Mouse (Mus musculus) hindbrain, embryonic 16.5 days (tissue): ENCODE measurements around the gene Igf1. TPM values are rescaled to one million over a fixed set of nuclear protein-coding genes. Genes with fewer than 3 reads are reported as not detected.

Source experiments
- ATAC-seq: fragments of 200-750 bp; cut with Nextera tagmentation; 2 replicates; pipeline ENCODE4 v1.8.0; 2017; ENCODE audit warnings: moderate TSS enrichment, moderate library complexity
- H3K27ac ChIP-seq: fragments of 300-500 bp; sonication (generic); 2 replicates; pipeline ENCODE4 v1.5.1; 2014; ENCODE audit warnings: low read depth, mild to moderate bottlenecking, control low read depth, low read length, moderate library complexity
- H3K27me3 ChIP-seq: fragments of 300-500 bp; sonication (generic); replicated peaks from 2 replicates; pipeline ENCODE4 v1.6.1; 2014; ENCODE audit warnings: low read length; ENCODE audit not compliant: control insufficient read depth, insufficient read depth
- H3K36me3 ChIP-seq: fragments of 300-500 bp; sonication (generic); 2 replicates; pipeline ENCODE4 v1.6.1; 2014; ENCODE audit warnings: mild to moderate bottlenecking, low read length, moderate library complexity, mixed read lengths; ENCODE audit not compliant: control insufficient read depth, insufficient read depth
- H3K4me1 ChIP-seq: fragments of 300-500 bp; sonication (generic); 2 replicates; pipeline ENCODE4 v1.6.1; 2014; ENCODE audit warnings: low read depth, low read length; ENCODE audit not compliant: control insufficient read depth, insufficient read depth
- H3K4me2 ChIP-seq: fragments of 300-500 bp; sonication (generic); 2 replicates; pipeline ENCODE4 v1.6.1; 2014; ENCODE audit warnings: mild to moderate bottlenecking, low read length, control low read depth, moderate library complexity
- H3K4me3 ChIP-seq: fragments of 300-500 bp; sonication (generic); 2 replicates; pipeline ENCODE4 v1.5.1; 2014; ENCODE audit warnings: mild to moderate bottlenecking, low read length, control low read depth, moderate library complexity
- H3K9ac ChIP-seq: fragments of 300-500 bp; sonication (generic); 2 replicates; pipeline ENCODE4 v1.6.1; 2014; ENCODE audit warnings: low read depth, mild to moderate bottlenecking, control low read depth, low read length, moderate library complexity
- H3K9me3 ChIP-seq: fragments of 300-500 bp; sonication (generic); 2 replicates; pipeline ENCODE4 v1.6.1; 2014; ENCODE audit warnings: mild to moderate bottlenecking, low read length, moderate library complexity; ENCODE audit not compliant: control insufficient read depth
- WGBS: fragments of 180-500 bp; shearing (Covaris S2); extraction: QIAGEN DNeasy Blood & Tissue Kit; methylation state at CpG from one replicate; pipeline ENCODE4 v1.1.7; 2014; 5-methylcytosine and 5-hydroxymethylcytosine counted together
- polyA plus RNA-seq: library from polyadenylated mRNA; unstranded; fragments of >200 nt; fragmentation: Nextera tagmentation; extraction: Ambion mirVana; gene quantifications from 2 replicates; pipeline ENCODE4 v1.2.1, GENCODE M21; 2015

Gene Igf1
- polyA plus RNA-seq, 1 experiment from 2014 or later, result 15.7 TPM

DNA sequence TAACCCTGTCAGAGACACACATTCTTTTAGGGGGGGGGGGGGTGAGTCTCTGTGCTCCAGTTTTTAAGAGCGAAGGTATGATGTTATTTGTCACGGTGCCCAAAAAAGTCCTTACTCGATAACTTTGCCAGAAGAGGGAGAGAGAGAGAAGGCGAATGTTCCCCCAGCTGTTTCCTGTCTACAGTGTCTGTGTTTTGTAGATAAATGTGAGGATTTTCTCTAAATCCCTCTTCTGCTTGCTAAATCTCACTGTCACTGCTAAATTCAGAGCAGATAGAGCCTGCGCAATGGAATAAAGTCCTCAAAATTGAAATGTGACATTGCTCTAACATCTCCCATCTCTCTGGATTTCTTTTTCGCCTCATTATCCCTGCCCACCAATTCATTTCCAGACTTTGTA is 874 bp downstream of the Igf1 start:
- Histone ChIP-seq H3K4me3 (peak overlapping the region; percentile 46), H3K27me3 (no peaks in the 10 kb centered on the region), H3K36me3 (no peaks in the 10 kb centered on the region), H3K27ac (no peak overlapping the region), H3K4me1 (peaks cover 23% of the 10 kb centered on the region), H3K4me2 (peak overlapping the region; percentile 73), H3K9me3 (no peaks in the 10 kb centered on the region), H3K9ac (no peak overlapping the region)
- ATAC-seq, result no peak
- 36% methylated on average over 6 of the region's 6 CpGs for WGBS

DNA sequence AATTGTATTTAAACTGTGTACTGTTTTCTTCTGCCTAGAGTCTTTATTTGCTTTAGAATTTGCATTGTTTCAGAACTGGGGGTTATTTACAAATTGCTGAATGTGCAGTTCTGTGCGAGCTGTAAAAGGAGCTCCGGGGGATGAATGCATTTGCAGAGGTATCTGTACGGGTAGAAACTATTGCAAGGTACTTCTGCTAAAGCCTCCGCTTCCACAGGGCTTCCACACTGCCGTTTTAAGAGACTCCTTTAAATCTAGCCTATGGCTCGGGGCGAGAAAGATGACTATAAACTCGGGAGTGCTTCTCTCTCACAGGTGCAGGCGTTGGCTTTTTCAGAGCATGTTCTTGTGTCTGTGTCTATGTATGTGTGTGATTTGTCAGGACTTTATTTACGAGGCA is 1.4 kb downstream of the Igf1 start:
- WGBS, result 16% methylated on average over 10 of the region's 10 CpGs
- Histone ChIP-seq H3K27me3 (no peaks in the 10 kb centered on the region), H3K4me1 (peaks cover 23% of the 10 kb centered on the region), H3K9ac (peak overlapping the region; percentile 60; the same call in 1 of the 2 replicates), H3K9me3 (no peaks in the 10 kb centered on the region), H3K4me3 (peak overlapping the region; percentile 46), H3K36me3 (no peaks in the 10 kb centered on the region), H3K4me2 (peak overlapping the region; percentile 73), H3K27ac (0 out of 2 replicates have a peak overlapping the region, but pooled peaks have one; percentile 6)
- no peak for ATAC-seq

DNA sequence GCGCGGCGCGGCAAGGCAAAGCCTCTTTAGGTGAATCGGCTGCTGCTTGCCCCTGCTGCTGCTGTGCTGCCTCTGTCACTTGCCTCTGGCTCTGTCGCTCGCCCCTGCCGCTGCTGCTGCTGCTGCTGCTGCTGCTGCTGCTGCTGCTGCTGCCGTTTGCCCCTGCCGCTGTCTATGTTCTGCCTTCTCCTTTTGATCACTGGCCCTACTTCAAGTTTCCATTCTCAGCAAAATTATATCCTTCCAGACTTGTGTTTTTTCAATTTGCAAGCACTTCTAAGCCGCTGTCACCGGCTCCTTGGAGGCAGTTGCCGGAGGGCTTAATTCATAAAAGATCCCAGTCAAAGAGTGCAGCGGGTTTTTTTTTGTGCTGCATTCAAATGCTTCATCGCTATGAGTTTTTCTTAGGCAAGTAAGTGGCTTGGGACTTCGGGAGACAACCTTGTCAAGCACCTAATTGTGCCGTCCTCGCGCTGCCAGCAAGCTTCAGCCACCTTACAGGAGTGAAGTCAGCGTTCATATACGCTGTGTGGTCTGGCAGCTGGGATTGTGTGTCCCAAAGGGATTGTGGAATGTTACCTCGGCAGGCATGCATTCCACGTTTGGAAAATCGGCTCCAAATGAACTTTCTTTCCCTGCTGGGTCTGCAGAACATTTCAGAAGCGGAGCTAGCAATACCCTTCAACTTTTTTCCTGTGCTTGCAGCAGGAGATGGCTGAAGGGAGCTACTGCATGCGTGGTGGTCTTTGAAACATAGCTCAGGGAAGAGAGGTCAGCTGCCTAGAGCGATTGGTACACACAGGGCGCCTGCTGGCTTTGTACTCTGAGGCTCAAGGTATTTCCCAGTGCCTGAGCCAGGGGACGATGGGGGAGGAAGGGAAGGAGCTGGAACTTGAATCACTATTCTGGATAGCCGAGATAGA is 2.4 kb downstream of the Igf1 start:
- Histone ChIP-seq H3K9ac (peak overlapping the region; percentile 60), H3K4me3 (peak overlapping the region; percentile 46), H3K27ac (peak overlapping the region; percentile 6), H3K4me2 (peak overlapping the region; percentile 73), H3K27me3 (no peaks in the 10 kb centered on the region), H3K9me3 (no peaks in the 10 kb centered on the region), H3K4me1 (peaks cover 23% of the 10 kb centered on the region), H3K36me3 (no peaks in the 10 kb centered on the region)
- ATAC-seq, result no peak
- WGBS, result under 1% methylated on average over 30 of the region's 30 CpGs

DNA sequence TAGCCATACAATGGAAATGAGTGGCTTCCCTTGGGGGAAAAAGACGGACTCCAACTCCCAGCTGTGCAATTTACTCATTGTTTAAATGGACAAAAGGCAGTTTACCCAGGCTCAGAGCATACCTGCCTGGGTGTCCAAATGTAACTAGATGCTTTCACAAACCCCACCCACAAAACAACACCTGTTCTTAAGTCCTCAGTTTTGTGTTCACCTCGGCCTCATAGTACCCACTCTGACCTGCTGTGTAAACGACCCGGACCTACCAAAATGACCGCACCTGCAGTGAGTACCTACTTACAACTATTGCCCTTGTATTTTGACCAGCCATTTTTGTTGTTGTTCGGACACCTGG is 3.0 kb downstream of the Igf1 start:
- no peaks in the 10 kb centered on the region for H3K27me3 ChIP-seq
- ATAC-seq, result no peak
- no peak overlapping the region for H3K27ac ChIP-seq
- peaks cover 23% of the 10 kb centered on the region for H3K4me1 ChIP-seq
- no peak overlapping the region for H3K9ac ChIP-seq
- H3K4me2 ChIP-seq, result peak overlapping the region; percentile 73
- no peaks in the 10 kb centered on the region for H3K36me3 ChIP-seq
- H3K9me3 ChIP-seq, result no peaks in the 10 kb centered on the region
- peak overlapping the region; percentile 46 for H3K4me3 ChIP-seq
- WGBS, result 64% methylated on average over 6 of the region's 6 CpGs

DNA sequence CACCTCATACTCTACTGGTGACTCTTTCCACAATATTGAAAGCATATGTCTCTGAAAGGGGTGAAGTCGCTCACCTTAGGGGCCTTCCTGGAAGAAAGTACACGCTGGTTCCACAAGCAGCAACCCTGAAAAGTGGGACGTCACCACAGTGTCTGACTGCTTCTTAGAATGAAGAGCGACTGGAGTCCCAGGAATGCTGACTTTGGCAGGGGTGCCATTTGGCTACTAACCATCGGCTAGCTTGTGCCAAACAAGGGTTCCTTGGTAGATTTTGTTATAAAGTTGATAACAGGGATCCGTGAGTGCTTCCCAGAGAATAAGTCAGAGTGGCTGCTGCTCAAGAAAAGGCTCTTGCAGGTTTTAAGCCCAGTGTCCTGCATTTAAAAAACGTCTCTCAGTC is 4.8 kb downstream of the Igf1 start:
- 71% methylated on average over 7 of the region's 7 CpGs for WGBS
- Histone ChIP-seq H3K4me2 (no peak overlapping the region), H3K4me3 (no peak overlapping the region), H3K27me3 (no peaks in the 10 kb centered on the region), H3K4me1 (peaks cover 20% of the 10 kb centered on the region), H3K27ac (no peak overlapping the region), H3K9ac (no peak overlapping the region), H3K36me3 (no peaks in the 10 kb centered on the region), H3K9me3 (no peaks in the 10 kb centered on the region)
- ATAC-seq, result no peak

DNA sequence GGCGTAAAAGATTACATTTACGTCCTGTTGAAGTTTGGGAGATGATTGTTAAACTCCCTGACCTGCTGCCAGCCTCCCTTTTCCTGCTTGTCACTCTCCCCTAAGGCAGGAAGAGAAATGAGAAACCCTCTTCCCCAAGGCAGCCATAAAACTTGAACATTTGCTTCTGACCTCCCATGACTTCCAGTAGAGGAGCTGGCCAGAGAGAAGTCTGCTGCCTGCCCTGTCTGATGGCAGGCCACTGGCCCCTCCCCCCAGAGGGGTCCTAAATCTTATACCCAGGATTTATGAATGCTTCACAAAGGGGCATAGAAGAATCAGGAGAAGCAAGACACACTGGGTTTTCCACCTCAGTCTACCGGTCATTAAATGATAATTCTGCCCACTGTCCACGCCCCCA is 5.3 kb downstream of the Igf1 start:
- no peaks in the 10 kb centered on the region for H3K27me3 ChIP-seq
- H3K9me3 ChIP-seq, result no peaks in the 10 kb centered on the region
- no peak overlapping the region for H3K9ac ChIP-seq
- peaks cover 15% of the 10 kb centered on the region for H3K4me1 ChIP-seq
- WGBS, result 82% methylated on average over 4 of the region's 4 CpGs
- H3K4me2 ChIP-seq, result no peak overlapping the region
- H3K36me3 ChIP-seq, result no peaks in the 10 kb centered on the region
- no peak overlapping the region for H3K4me3 ChIP-seq
- H3K27ac ChIP-seq, result no peak overlapping the region
- ATAC-seq, result no peak

DNA sequence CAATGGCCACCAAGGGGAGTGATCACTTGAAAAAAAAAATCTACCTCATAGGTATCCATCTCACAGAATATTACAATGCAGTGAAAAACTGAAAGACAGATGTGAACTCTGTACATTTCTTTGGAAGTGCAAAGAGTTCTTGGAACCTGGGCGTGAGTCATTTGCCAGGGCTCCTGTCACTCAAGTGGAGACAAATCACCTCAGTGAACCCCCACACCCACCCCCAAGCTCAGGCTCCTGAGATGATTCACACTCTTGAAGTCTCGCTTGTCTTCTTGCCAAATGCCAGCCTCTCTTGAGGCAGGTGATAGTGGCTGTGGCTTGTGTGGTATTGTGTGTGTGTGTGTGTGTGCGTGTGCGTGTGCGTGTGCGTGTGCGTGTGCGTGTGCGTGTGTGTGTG is 7.6 kb downstream of the Igf1 start:
- WGBS, result 86% methylated on average over 9 of the region's 9 CpGs
- Histone ChIP-seq H3K27me3 (no peaks in the 10 kb centered on the region), H3K27ac (no peak overlapping the region), H3K4me1 (peaks cover 4% of the 10 kb centered on the region), H3K4me2 (no peak overlapping the region), H3K4me3 (no peak overlapping the region), H3K9ac (no peak overlapping the region), H3K36me3 (no peaks in the 10 kb centered on the region), H3K9me3 (no peaks in the 10 kb centered on the region)
- ATAC-seq, result no peak

DNA sequence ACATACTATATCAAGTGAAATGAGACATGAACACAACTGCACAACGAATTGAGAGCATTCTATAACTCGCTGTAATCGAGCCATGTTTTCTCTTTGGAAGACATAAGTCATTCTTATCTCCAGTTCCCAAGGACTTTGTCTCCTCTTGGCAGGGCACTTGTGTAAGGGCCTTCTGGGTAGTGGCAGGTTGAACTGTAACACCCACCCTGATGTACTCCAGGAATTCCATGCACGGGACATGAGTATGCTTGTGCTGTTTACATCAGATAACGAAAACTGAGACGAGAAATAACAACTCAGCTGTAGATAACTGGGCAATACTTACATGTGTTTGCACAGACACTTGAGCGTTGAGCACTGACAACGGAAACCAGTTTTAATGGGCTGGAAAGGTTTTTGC is 8.4 kb downstream of the Igf1 start:
- Histone ChIP-seq H3K4me2 (no peak overlapping the region), H3K27me3 (no peaks in the 10 kb centered on the region), H3K9ac (no peak overlapping the region), H3K4me3 (no peak overlapping the region), H3K36me3 (no peaks in the 10 kb centered on the region), H3K4me1 (no peaks in the 10 kb centered on the region), H3K27ac (no peak overlapping the region), H3K9me3 (no peaks in the 10 kb centered on the region)
- WGBS, result 86% methylated on average over 8 of the region's 8 CpGs
- no peak for ATAC-seq

DNA sequence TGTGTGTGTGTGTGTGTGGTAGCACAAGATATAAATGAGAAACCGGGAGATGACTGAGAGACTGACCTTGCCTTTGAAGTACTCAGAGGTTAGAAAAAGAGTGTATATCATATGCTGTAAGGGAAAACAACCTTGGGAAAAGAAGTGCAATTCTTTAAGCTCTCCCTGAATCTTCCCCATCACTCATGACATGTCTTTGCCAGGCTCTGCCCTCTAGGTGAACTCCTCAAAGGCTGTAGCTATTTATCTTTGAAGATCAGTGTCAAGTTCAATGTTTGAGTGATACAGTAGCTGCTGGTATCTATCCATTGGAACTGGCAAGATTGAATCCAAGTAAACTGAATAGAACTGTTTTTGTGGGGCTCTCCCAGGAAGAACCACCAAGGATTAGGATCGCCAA is 9.2 kb downstream of the Igf1 start:
- no peaks in the 10 kb centered on the region for H3K27me3 ChIP-seq
- no peak for ATAC-seq
- H3K4me2 ChIP-seq, result no peak overlapping the region
- WGBS, result 80% methylated on average over 2 of the region's 2 CpGs
- no peaks in the 10 kb centered on the region for H3K9me3 ChIP-seq
- no peaks in the 10 kb centered on the region for H3K36me3 ChIP-seq
- peaks cover 1% of the 10 kb centered on the region; the same call in 1 of the 2 replicates for H3K4me1 ChIP-seq
- no peak overlapping the region for H3K9ac ChIP-seq
- no peak overlapping the region for H3K27ac ChIP-seq
- no peak overlapping the region for H3K4me3 ChIP-seq
